In genomic region chr5:139640652-139641612, GRCm38 (mm10) we compare ENCODE assay signal across 14 mouse cellular contexts.
DNase-seq lines count a peak whose midpoint lies in the region; ATAC-seq and TF ChIP-seq lines count a peak whose summit lies in the region.
"Had no signal": no experiment of that assay in that cellular context is flagged by ENCODE, and none has a peak within 500 bp of the region (broad histone marks: within the 10 kb centered on the region; RNA-seq: fewer than 3 reads in every experiment).

No protein-coding gene starts in this region.

- H3K9ac ChIP-seq in forebrain, embryonic 12.5 days: no peak overlapping the region
- H3K9ac ChIP-seq in neural tube, embryonic 12.5 days: no peak overlapping the region
- no peak overlapping the region for H3K9ac ChIP-seq in kidney, postnatal 0 days (ENCODE audit: low read depth, low read length)
- H3K9ac ChIP-seq: heart, embryonic 13.5 days; liver, embryonic 14.5 days had no signal

- WGBS in forebrain, embryonic 12.5 days: 68% methylated on average over 16 of the region's 16 CpGs
- WGBS in forebrain, embryonic 10.5 days: 82% methylated on average over 16 of the region's 16 CpGs
- WGBS in neural tube, embryonic 12.5 days: 55% methylated on average over 16 of the region's 16 CpGs
- WGBS in kidney, postnatal 0 days: 32% methylated on average over 16 of the region's 16 CpGs

- H3K27me3 ChIP-seq in forebrain, embryonic 12.5 days: peaks cover 34% of the 10 kb centered on the region
- H3K27me3 ChIP-seq in forebrain, embryonic 10.5 days (ENCODE audit: poor library complexity, severe bottlenecking): peaks cover 21% of the 10 kb centered on the region
- H3K27me3 ChIP-seq in neural tube, embryonic 12.5 days (replicated peaks): no peaks in the 10 kb centered on the region
- no peaks in the 10 kb centered on the region for H3K27me3 ChIP-seq in kidney, postnatal 0 days (ENCODE audit: insufficient read depth, low read length)

- no peak for TF ChIP-seq CTCF in kidney, postnatal 0 days (IDR thresholded peaks at IDR 0.05; ENCODE audit: low read depth)

- peaks cover 9% of the 10 kb centered on the region for H3K4me1 ChIP-seq in forebrain, embryonic 12.5 days
- H3K4me1 ChIP-seq in forebrain, embryonic 10.5 days: peaks cover 12% of the 10 kb centered on the region; the same call in 1 of the 2 replicates
- H3K4me1 ChIP-seq in neural tube, embryonic 12.5 days: peaks cover 10% of the 10 kb centered on the region; the same call in 1 of the 2 replicates
- H3K4me1 ChIP-seq in kidney, postnatal 0 days (replicated peaks; ENCODE audit: insufficient read depth, low read length): no peaks in the 10 kb centered on the region; the same call in 1 of the 2 replicates
- H3K4me1 ChIP-seq: heart, embryonic 13.5 days had no signal

- peak overlapping the region; percentile 31 for H3K27ac ChIP-seq in forebrain, embryonic 12.5 days
- H3K27ac ChIP-seq in forebrain, embryonic 10.5 days: no peak overlapping the region
- peak overlapping the region; percentile 37; the same call in 1 of the 2 replicates for H3K27ac ChIP-seq in neural tube, embryonic 12.5 days
- H3K27ac ChIP-seq in kidney, postnatal 0 days: peak overlapping the region; percentile 74
- H3K27ac ChIP-seq: heart, embryonic 13.5 days; liver, embryonic 14.5 days had no signal

- no peak overlapping the region for H3K4me3 ChIP-seq in forebrain, embryonic 12.5 days (replicated peaks)
- no peak overlapping the region for H3K4me3 ChIP-seq in forebrain, embryonic 10.5 days
- no peak overlapping the region for H3K4me3 ChIP-seq in neural tube, embryonic 12.5 days
- no peak overlapping the region for H3K4me3 ChIP-seq in kidney, postnatal 0 days (replicated peaks; ENCODE audit: low read depth, low read length)
- H3K4me3 ChIP-seq: heart, embryonic 13.5 days had no signal

- H3K36me3 ChIP-seq in forebrain, embryonic 12.5 days (replicated peaks): no peaks in the 10 kb centered on the region
- no peaks in the 10 kb centered on the region for H3K36me3 ChIP-seq in forebrain, embryonic 10.5 days (replicated peaks)
- H3K36me3 ChIP-seq in neural tube, embryonic 12.5 days: no peaks in the 10 kb centered on the region
- H3K36me3 ChIP-seq in kidney, postnatal 0 days (ENCODE audit: insufficient read depth, low read length): no peaks in the 10 kb centered on the region
- H3K36me3 ChIP-seq: heart, embryonic 13.5 days had no signal

- ATAC-seq in forebrain, embryonic 12.5 days (ENCODE audit: low FRiP score): no peak
- 0 out of 2 replicates have a peak, but pooled peaks have one; percentile 41 for ATAC-seq in neural tube, embryonic 12.5 days (ENCODE audit: low FRiP score, low read depth)
- peak; percentile 72 for ATAC-seq in kidney, postnatal 0 days (replicated peaks; ENCODE audit: low FRiP score, low read depth)

- DNase-seq in forebrain, embryonic 10.5 days (ENCODE audit: extremely low spot score, low spot score): no peak
- DNase-seq in neural tube, embryonic 10.5 days (ENCODE audit: extremely low spot score, low spot score): no peak
- peak; percentile 32 for DNase-seq in kidney, postnatal 0 days (ENCODE audit: low spot score)
- no peak for DNase-seq in spleen, postnatal 36 days (ENCODE audit: low spot score in 2 of 2)
- no peak for DNase-seq in heart, adult 8-10 months (ENCODE audit: low spot score)
- no peak for DNase-seq in urinary bladder, postnatal 25 days (ENCODE audit: low spot score)
- DNase-seq: cerebellum, adult 9-11 months; gastrocnemius, postnatal 25 days; layer of hippocampus, postnatal 36 days; thymus, postnatal 4 days had no signal

- H3K4me2 ChIP-seq in forebrain, embryonic 12.5 days: no peak overlapping the region
- no peak overlapping the region for H3K4me2 ChIP-seq in neural tube, embryonic 12.5 days (replicated peaks)
- no peak overlapping the region for H3K4me2 ChIP-seq in kidney, postnatal 0 days (ENCODE audit: low read length)
- H3K4me2 ChIP-seq: heart, embryonic 13.5 days had no signal

- no peaks in the 10 kb centered on the region for H3K9me3 ChIP-seq in forebrain, embryonic 12.5 days
- H3K9me3 ChIP-seq in forebrain, embryonic 10.5 days: no peaks in the 10 kb centered on the region
- 0 out of 2 replicates have a peak, but pooled peaks cover 4% of the 10 kb centered on the region for H3K9me3 ChIP-seq in neural tube, embryonic 12.5 days
- no peaks in the 10 kb centered on the region for H3K9me3 ChIP-seq in kidney, postnatal 0 days (replicated peaks; ENCODE audit: low read length)
- H3K9me3 ChIP-seq: heart, embryonic 13.5 days had no signal
